Mouse (Mus musculus): ENCODE measurements at regions not wholly inside any gene's neighbourhood (a gene's known extent, or its start where the extent isn't known, plus 50 kb on each side); places are given as distances from the start of the nearest gene placed in this dataset. TPM values are rescaled to one million over a fixed set of nuclear protein-coding genes. Genes with fewer than 3 reads are reported as not detected.

DNA sequence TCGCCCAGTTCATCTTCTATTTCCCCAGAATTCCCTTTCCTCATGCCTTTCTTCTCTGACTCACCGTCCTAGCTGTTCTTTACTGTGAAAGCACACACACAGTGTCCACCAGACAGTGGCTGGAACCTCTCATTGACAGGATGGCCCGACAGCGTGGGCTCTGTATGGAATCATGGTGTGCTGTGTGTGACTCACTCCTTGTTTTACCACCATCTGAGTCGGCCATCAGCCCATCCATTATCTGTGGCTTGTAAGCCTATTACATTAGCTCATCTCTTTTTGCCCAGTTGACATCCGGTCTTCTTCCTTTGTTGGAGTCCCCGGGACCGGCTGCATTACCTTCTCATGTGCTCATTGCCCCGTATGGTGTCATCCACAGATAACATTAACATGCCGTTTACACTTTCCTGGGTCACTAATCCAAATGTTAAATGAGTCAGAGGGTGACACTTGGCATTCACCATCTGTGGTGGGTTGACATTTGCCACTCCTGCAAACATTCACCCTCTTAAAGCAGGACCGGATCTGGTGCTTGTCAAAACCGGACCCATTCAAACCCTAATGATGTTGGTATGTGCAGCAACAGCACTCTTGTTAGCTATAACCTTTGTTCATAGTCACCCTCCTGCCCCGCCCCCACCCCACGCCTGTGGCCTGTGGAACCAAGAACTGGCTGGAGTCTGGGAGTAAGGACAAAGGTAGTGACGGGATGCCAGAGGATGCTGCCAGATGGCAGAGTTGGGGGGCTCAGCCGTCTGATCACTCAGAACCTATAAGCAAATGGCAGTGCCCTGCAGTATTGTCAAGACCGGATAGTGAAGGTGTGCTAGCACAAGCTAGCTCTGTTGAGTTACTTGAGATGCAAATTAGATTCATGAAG, 113.7 kb upstream of the Gm10131 start:
- Histone ChIP-seq H3K4me2 (ENCODE audit: low read depth, low read length, poor library complexity, severe bottlenecking) (no peak overlapping the region), H3K9me3 (ENCODE audit: low read length) (no peaks in the 10 kb centered on the region), H3K4me1 (ENCODE audit: insufficient read depth, low read length) (no peaks in the 10 kb centered on the region), H3K27me3 (ENCODE audit: insufficient read depth, low read length) (no peaks in the 10 kb centered on the region), H3K9ac (replicated peaks; ENCODE audit: low read length, poor library complexity, severe bottlenecking) (no peak overlapping the region), H3K36me3 (ENCODE audit: insufficient read depth, low read length) (no peaks in the 10 kb centered on the region), H3K27ac (ENCODE audit: low read depth, low read length) (no peak overlapping the region), H3K4me3 (ENCODE audit: low read depth, low read length) (no peak overlapping the region)
- no peak for DNase-seq (ENCODE audit: low spot score)
- ATAC-seq (ENCODE audit: low FRiP score): no peak
- no peak for TF ChIP-seq CTCF (IDR thresholded peaks at IDR 0.05)
- 76% methylated on average over 17 of the region's 17 CpGs for WGBS

DNA sequence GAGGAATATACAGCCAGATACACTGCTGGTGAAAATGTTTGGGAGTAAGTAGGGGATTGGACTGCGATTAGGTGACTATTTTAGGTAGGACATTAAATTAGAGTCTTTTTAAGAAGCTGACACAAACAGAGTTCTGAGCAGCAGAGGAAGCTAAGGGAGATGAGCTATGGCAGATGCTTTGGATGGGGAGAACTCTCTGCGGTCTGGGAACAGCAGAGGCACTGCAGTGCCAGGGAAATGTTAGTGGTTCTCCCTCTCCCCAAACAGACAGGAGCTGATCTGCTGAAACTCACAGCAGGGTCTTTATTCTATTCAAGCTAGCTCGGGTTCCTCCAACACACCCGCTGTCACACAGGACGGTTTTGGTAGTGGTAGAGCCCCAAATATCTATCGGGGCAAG, 110.7 kb upstream of the Gm10131 start:
- Histone ChIP-seq H3K9me3 (ENCODE audit: low read length) (0 out of 2 replicates have a peak, but pooled peaks cover 6% of the 10 kb centered on the region), H3K9ac (replicated peaks; ENCODE audit: low read length, poor library complexity, severe bottlenecking) (no peak overlapping the region), H3K36me3 (ENCODE audit: insufficient read depth, low read length) (no peaks in the 10 kb centered on the region), H3K27ac (ENCODE audit: low read depth, low read length) (no peak overlapping the region), H3K4me1 (ENCODE audit: insufficient read depth, low read length) (no peaks in the 10 kb centered on the region), H3K27me3 (ENCODE audit: insufficient read depth, low read length) (no peaks in the 10 kb centered on the region), H3K4me3 (ENCODE audit: low read depth, low read length) (no peak overlapping the region), H3K4me2 (ENCODE audit: low read depth, low read length, poor library complexity, severe bottlenecking) (no peak overlapping the region)
- 67% methylated on average over 6 of the region's 6 CpGs for WGBS
- DNase-seq (ENCODE audit: low spot score) (no peak), ATAC-seq (ENCODE audit: low FRiP score) (no peak)
- no peak for TF ChIP-seq CTCF (IDR thresholded peaks at IDR 0.05)

Small RNA genes in the stretch of these regions (microRNA-seq; reads per million reads assigned to microRNA genes)
- gene Gm23177 (ENCODE audit: borderline number of aligned reads): not detected
